Mouse (Mus musculus): ENCODE measurements around the gene B3gnt2.

B3gnt2 gene

DNA sequence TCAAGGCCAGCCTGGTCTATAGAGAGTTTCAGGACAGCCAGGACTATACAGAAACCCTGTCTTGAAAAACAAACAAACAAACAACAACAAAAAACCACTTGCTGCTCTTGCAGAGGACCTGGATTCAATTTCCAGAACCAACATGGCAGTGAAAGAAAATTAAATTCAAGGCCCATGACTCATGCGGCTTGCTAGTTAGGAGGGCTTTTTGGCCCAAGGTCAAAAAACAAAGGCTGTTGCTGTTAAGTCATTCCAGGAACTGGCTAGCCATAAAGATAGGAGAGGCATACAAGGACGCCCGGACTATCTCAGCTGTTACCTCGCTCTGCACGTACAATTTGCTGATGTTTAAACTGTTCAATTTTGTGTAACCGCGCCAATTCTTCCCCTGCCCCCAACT, 142.7 kb downstream of the B3gnt2 start:
- DNase-seq: no peak

DNA sequence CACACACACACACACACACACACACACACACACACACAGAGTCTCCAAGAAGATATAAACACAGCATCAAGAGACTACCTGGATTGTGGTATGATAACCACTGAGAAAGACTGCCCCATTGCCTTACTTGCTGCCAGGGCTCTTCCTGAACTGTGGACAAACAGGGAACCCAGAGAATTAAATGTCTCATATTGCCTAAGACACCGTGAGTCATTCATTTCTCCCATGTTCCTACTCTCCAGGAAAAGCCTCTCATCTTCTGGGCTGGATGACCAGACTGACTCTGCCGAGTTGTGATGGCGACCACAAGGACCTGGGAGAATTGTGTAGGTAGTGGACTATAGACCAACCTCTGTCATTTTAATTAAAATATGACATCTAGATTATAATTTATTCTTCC, 149.4 kb downstream of the B3gnt2 start:
- DNase-seq: no peak

DNA sequence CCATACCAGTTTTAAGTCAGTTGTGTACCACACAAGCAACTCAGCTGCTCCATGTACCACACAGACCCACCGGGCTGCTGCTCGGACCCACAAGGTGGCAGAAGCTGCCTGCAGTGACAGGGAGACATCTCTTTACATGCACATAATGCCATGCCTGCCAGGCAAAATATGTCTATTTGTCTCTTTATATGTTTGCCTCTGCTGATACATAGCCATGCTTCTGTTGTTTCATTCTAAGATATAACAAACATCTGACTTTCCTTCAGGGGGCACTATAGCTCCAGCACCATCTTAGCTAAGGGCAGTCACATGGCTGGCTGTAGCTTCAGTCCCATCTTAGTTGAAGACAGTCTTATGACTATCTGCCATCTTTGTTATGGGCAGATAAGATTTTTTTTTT, 150.2 kb downstream of the B3gnt2 start:
- no peak for DNase-seq

All from right cerebral cortex, postnatal 25 days (tissue).